Mouse (Mus musculus): ENCODE measurements around the gene Dclre1b. TPM values are rescaled to one million over a fixed set of nuclear protein-coding genes. Genes with fewer than 3 reads are reported as not detected.
"Not testable (repeated sequence)": the region's sequence is repeated elsewhere in the genome, so short reads cannot be mapped to it uniquely, and the experiment has no call there.

Dclre1b gene
- polyA plus RNA-seq (2012; rRNA removed), result 12.7 and 17.2 TPM in 2 replicates

GRCm38 (mm10) chr3:103808891-103809798 lies at the start of gene Dclre1b, which contains the start of the genes Ap4b1 and Gm43064:
Gene Dclre1b (minus strand): TSS chr3:103809444.
Gene Ap4b1 (plus strand): TSS chr3:103809520.
Gene Gm43064 (plus strand): TSS chr3:103809573.
- no peak for DNase-seq (ENCODE audit: low read depth)

- DNase-seq (ENCODE audit: low read depth), result no peak
These were observed 48.8 kb upstream of the Dclre1b start for GRCm38 (mm10) chr3:103857977-103858563.

GRCm38 (mm10) chr3:103857036-103857805 lies 48.0 kb upstream of the Dclre1b start:
- no peak for DNase-seq (ENCODE audit: low read depth)

GRCm38 (mm10) chr3:103853804-103854203 lies 44.6 kb upstream of the Dclre1b start:
- no peak for DNase-seq (ENCODE audit: low read depth)

- DNase-seq (ENCODE audit: low read depth), result no peak
These were observed 43.5 kb upstream of the Dclre1b start for GRCm38 (mm10) chr3:103852565-103853299.

- DNase-seq (ENCODE audit: low read depth), result no peak
These were observed 42.6 kb upstream of the Dclre1b start for GRCm38 (mm10) chr3:103851882-103852281.

GRCm38 (mm10) chr3:103851481-103851880 lies 42.2 kb upstream of the Dclre1b start:
- no peak for DNase-seq (ENCODE audit: low read depth)

GRCm38 (mm10) chr3:103850644-103851363 lies 41.6 kb upstream of the Dclre1b start:
- DNase-seq (ENCODE audit: low read depth), result no peak

- not testable (repeated sequence) for DNase-seq (ENCODE audit: low read depth)
These were observed 31.7 kb upstream of the Dclre1b start for GRCm38 (mm10) chr3:103840946-103841345.

GRCm38 (mm10) chr3:103840195-103840594 lies 31.0 kb upstream of the Dclre1b start:
- not testable (repeated sequence) for DNase-seq (ENCODE audit: low read depth)

GRCm38 (mm10) chr3:103839711-103840110 lies 30.5 kb upstream of the Dclre1b start:
- no peak for DNase-seq (ENCODE audit: low read depth)

- no peak for DNase-seq (ENCODE audit: low read depth)
These were observed 27.2 kb upstream of the Dclre1b start for GRCm38 (mm10) chr3:103836453-103836852.

- DNase-seq (ENCODE audit: low read depth), result no peak
These were observed 26.7 kb upstream of the Dclre1b start for GRCm38 (mm10) chr3:103835951-103836310.

GRCm38 (mm10) chr3:103835272-103835950 lies 26.2 kb upstream of the Dclre1b start:
- DNase-seq (ENCODE audit: low read depth), result no peak

- no peak for DNase-seq (ENCODE audit: low read depth)
These were observed 24.8 kb upstream of the Dclre1b start for GRCm38 (mm10) chr3:103834001-103834400.

GRCm38 (mm10) chr3:103832426-103832825 lies 23.2 kb upstream of the Dclre1b start, which contains the start of gene Bcl2l15:
Gene Bcl2l15 (plus strand): TSS chr3:103832601.
- no peak for DNase-seq (ENCODE audit: low read depth)

GRCm38 (mm10) chr3:103831146-103831545 lies 21.9 kb upstream of the Dclre1b start:
- no peak for DNase-seq (ENCODE audit: low read depth)

- DNase-seq (ENCODE audit: low read depth), result not testable (repeated sequence)
These were observed 21.4 kb upstream of the Dclre1b start for GRCm38 (mm10) chr3:103830681-103831080.

GRCm38 (mm10) chr3:103829036-103829435 lies 19.8 kb upstream of the Dclre1b start:
- DNase-seq (ENCODE audit: low read depth), result no peak

GRCm38 (mm10) chr3:103827548-103827947 lies 18.3 kb upstream of the Dclre1b start:
- no peak for DNase-seq (ENCODE audit: low read depth)

Measured in gonadal fat pad, adult 2 months (tissue).